Mouse (Mus musculus): ENCODE data around the gene Cdc42se1. TPM values are rescaled to one million over a fixed set of nuclear protein-coding genes. Genes with fewer than 3 reads are reported as not detected.
A peak's percentile ranks its signal among the peaks of the same experiment; 100 is the strongest.
"Not testable (repeated sequence)": the region's sequence is repeated elsewhere in the genome, so short reads cannot be mapped to it uniquely, and the experiment has no call there.

Gene Cdc42se1
- 100 to 1,000 TPM; 179 to 293 (median 202) TPM for polyA plus RNA-seq (2017; shearing (Covaris generic))

GRCm38 (mm10) chr3:95228148-95228893, at the start of gene Cdc42se1:
Cdc42se1 (plus strand) TSS chr3:95228732.
- peak; percentile 78 for ATAC-seq

GRCm38 (mm10) chr3:95178948-95179347, 49.6 kb upstream of the Cdc42se1 start:
- ATAC-seq, result no peak

GRCm38 (mm10) chr3:95179890-95180289, 48.6 kb upstream of the Cdc42se1 start:
- no peak for ATAC-seq

- ATAC-seq, result no peak
These were observed 46.7 kb upstream of the Cdc42se1 start for GRCm38 (mm10) chr3:95181841-95182240.

- peak; percentile 77 for ATAC-seq
These were observed 43.5 kb upstream of the Cdc42se1 start for GRCm38 (mm10) chr3:95184796-95185577.

GRCm38 (mm10) chr3:95186100-95186499, 42.4 kb upstream of the Cdc42se1 start:
- ATAC-seq, result no peak

- no peak for ATAC-seq
These were observed 41.6 kb upstream of the Cdc42se1 start for GRCm38 (mm10) chr3:95186888-95187287.

- no peak for ATAC-seq
These were observed 33.8 kb upstream of the Cdc42se1 start for GRCm38 (mm10) chr3:95194721-95195135.

- ATAC-seq, result no peak
These were observed 32.8 kb upstream of the Cdc42se1 start for GRCm38 (mm10) chr3:95195772-95196171.

- ATAC-seq, result no peak
These were observed 29.4 kb upstream of the Cdc42se1 start for GRCm38 (mm10) chr3:95199101-95199500.

GRCm38 (mm10) chr3:95200132-95200531, 28.4 kb upstream of the Cdc42se1 start:
- ATAC-seq, result no peak

GRCm38 (mm10) chr3:95200562-95200961, 28.0 kb upstream of the Cdc42se1 start:
- ATAC-seq, result no peak

- no peak for ATAC-seq
These were observed 24.7 kb upstream of the Cdc42se1 start for GRCm38 (mm10) chr3:95203880-95204279.

- no peak for ATAC-seq
These were observed 20.2 kb upstream of the Cdc42se1 start for GRCm38 (mm10) chr3:95208286-95208685.

GRCm38 (mm10) chr3:95210585-95210984, 17.9 kb upstream of the Cdc42se1 start:
- no peak for ATAC-seq

- ATAC-seq, result not testable (repeated sequence)
These were observed 15.5 kb upstream of the Cdc42se1 start for GRCm38 (mm10) chr3:95212889-95213608.

- no peak for ATAC-seq
These were observed 14.9 kb upstream of the Cdc42se1 start for GRCm38 (mm10) chr3:95213609-95213975.

- ATAC-seq, result no peak
These were observed 11.8 kb upstream of the Cdc42se1 start for GRCm38 (mm10) chr3:95216655-95217254.

- ATAC-seq, result peak; percentile 86
These were observed 11.0 kb upstream of the Cdc42se1 start, which contains the start of gene Gabpb2 for GRCm38 (mm10) chr3:95217255-95218134. Gabpb2 (minus strand) TSS chr3:95217916.

- no peak for ATAC-seq
These were observed 9.9 kb upstream of the Cdc42se1 start for GRCm38 (mm10) chr3:95218466-95219137.

- ATAC-seq, result no peak
These were observed 5.5 kb upstream of the Cdc42se1 start for GRCm38 (mm10) chr3:95223041-95223440.

Measured in inflammation-experienced regulatory T-cells, adult 6 months (primary cell).